Mouse (Mus musculus): Measurements from ENCODE around the gene Frem2.

Frem2 gene

DNA sequence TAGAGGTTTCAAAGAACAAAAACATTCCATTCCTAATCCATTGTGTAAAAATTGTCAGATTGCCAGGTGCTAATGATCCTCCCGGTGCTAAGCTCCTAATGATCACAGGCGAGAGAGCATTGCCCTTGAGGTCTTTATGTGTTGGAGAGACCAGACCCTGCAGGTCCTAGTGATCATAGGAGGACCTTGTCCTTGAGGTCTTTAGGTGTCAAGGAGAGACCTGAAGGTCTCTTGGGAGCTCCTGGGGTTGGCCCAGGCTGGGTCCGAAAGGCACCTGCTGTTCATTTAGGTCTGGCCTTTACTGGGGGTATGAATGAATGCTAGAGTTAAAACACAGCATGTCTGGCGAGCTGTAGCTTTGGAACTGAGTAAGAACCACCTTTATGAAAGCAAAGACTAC lies 183.0 kb downstream of the Frem2 start:
- TF ChIP-seq GATA4 (IDR thresholded peaks at IDR 0.05; ENCODE audit: insufficient replicate concordance, low read length): no peak

DNA sequence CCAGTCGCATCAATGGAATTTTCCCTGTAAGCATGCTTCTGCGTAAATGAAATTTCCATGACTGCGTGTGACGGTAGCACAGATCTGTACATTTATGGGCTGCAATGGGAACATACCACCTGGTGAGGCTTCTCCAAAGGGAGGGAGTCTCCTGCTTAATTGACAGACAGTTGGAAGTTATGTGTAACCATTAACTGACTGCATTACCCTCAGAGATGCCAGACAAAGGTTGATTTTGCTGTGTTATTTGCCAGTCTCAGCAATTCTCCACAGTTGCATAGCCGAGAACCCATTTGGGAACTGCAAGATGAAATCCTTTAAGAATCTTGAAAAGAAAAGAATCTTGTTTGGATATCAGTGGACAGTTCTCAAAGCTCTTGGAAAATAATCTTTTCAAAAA lies 185.1 kb downstream of the Frem2 start:
- TF ChIP-seq GATA4 (IDR thresholded peaks at IDR 0.05; ENCODE audit: insufficient replicate concordance, low read length): no peak

DNA sequence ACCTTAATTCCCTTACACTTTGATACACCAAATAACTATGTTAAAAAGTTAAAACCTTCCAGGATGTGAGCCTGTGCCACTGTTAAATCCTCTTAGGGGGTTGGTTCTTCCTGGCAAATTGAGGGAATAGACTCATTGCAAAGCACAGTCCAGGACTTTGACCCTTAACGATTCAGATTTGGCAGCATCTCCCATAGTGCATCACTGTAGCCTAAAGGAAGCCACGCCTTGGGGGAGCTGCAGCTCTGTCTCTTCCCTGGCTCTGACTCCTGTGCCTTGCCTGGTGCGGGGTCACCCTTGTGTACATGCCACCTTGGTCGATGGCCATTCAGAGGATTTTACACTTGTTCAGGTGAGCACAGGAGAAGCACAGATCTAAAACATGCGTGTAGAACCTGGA lies 187.5 kb downstream of the Frem2 start:
- TF ChIP-seq GATA4 (IDR thresholded peaks at IDR 0.05; ENCODE audit: insufficient replicate concordance, low read length): no peak

DNA sequence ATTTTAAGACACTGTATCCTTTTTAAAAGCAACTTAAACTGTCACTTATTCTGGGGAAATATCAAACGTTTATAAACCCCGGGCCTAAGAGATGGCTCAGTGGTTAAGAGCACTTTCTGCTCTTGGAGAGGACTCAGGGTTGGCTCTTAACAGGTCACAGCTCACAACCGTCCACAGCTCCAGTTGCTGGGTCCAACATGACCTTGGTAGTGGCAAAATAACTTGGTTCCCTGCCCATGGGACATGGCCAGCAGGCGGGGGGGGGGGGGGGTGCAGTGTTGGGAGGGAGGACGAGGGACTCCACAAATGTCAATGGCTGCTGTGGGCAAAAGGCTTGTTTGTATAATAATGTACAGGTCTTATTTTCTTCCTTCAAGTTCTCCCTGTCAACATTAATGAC lies 189.8 kb downstream of the Frem2 start:
- no peak for TF ChIP-seq GATA4 (IDR thresholded peaks at IDR 0.05; ENCODE audit: insufficient replicate concordance, low read length)

DNA sequence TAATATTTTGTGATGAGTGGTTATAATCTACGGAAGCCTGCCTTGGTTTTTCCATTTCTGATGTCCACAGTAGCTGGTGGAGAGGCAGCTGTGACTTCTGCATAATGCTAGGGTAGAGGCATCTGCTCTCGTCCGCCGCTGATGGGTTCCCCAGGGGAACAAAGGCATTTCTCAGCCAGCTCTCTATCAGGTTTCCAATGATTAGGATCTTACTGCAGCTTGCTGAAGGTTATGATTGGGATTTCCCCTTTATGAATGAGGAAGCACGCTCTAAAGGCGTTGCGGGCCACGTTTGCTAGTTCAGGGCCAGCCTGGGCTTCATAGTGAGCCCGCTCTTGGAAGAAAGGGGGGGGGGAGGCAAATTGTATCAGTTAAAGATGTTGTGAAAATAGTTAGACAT lies 190.7 kb downstream of the Frem2 start:
- TF ChIP-seq GATA4 (IDR thresholded peaks at IDR 0.05; ENCODE audit: insufficient replicate concordance, low read length): no peak

DNA sequence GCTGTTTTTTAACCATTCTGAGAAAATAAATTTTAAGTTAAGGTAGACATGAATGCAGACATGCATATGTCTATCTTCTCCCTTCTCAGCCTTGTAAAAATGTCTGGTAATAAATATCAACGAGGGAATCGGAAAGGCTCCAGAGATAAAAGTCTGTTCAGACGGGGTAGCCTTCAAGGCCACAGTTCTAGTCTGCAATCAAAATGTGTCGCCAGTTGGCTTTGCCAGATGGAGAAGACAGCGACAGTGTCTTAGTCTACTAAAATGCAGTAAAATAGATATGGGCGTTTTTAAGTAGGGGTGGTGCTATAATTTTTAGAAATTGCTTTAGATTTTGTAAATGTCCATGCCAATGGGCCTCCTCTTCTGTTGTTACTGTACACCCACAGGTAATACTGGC lies 191.8 kb downstream of the Frem2 start:
- no peak for TF ChIP-seq GATA4 (IDR thresholded peaks at IDR 0.05; ENCODE audit: insufficient replicate concordance, low read length)

DNA sequence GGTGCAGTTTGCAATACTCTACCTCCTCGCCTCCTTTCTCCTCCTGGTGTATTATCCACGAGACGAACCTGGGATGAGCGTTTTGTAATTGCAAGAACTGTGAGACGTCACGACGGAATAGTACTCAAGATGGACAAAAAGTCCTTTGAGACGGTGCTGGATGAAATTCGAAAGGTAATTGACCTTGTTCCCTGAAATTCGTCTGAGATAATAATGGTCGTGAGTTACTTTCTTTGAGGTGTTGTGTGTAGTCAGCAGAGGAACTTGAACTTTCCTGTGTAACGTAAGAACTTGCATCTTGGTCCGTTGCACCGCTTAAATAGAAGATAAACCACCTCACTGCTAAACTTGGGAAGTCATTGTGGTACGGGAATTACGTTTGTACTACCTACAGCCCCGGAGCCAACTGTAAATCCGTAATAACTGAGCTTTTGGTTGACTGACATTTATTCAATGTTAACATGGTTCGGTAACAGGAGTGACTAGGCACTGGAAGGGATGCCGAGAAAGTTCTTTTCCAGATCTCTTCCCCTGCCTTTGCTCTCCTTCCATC lies 192.9 kb downstream of the Frem2 start:
- no peak for TF ChIP-seq GATA4 (IDR thresholded peaks at IDR 0.05; ENCODE audit: insufficient replicate concordance, low read length)

All from liver, adult (tissue).